Mouse (Mus musculus): ENCODE results near the gene Atat1. TPM values are rescaled to one million over a fixed set of nuclear protein-coding genes. Genes with fewer than 3 reads are reported as not detected.

The Atat1 gene
- total RNA-seq, 2 experiments from 2014 or later, result 6.0 to 10.7 TPM

- peak; percentile 99 for ATAC-seq (replicated peaks; ENCODE audit: poor library complexity)
Observed at GRCm38 (mm10) chr17:35879245-35880057, 30.4 kb downstream of the Atat1 start, which contains the start of gene Dhx16. TSS of gene Dhx16 (plus strand) at chr17:35879819.

- no peak for ATAC-seq (replicated peaks; ENCODE audit: poor library complexity)
Observed at GRCm38 (mm10) chr17:35874721-35875120, 35.2 kb downstream of the Atat1 start.

- peak; percentile 71 for ATAC-seq (replicated peaks; ENCODE audit: poor library complexity)
Observed at GRCm38 (mm10) chr17:35873774-35874519, 35.9 kb downstream of the Atat1 start.

GRCm38 (mm10) chr17:35870884-35871696 lies 38.8 kb downstream of the Atat1 start:
- no peak for ATAC-seq (replicated peaks; ENCODE audit: poor library complexity)

- ATAC-seq (replicated peaks; ENCODE audit: poor library complexity), result peak; percentile 63
Observed at GRCm38 (mm10) chr17:35870151-35870883, 39.6 kb downstream of the Atat1 start.

GRCm38 (mm10) chr17:35869346-35870067 lies 40.4 kb downstream of the Atat1 start:
- no peak for ATAC-seq (replicated peaks; ENCODE audit: poor library complexity)

GRCm38 (mm10) chr17:35868961-35869345 lies 40.9 kb downstream of the Atat1 start:
- ATAC-seq (replicated peaks; ENCODE audit: poor library complexity), result no peak

- ATAC-seq (replicated peaks; ENCODE audit: poor library complexity), result no peak
Observed at GRCm38 (mm10) chr17:35868165-35868820, 41.6 kb downstream of the Atat1 start.

- ATAC-seq (replicated peaks; ENCODE audit: poor library complexity), result peak; percentile 20; the same call in 1 of the 2 replicates
Observed at GRCm38 (mm10) chr17:35866911-35867890, 42.7 kb downstream of the Atat1 start.

- no peak for ATAC-seq (replicated peaks; ENCODE audit: poor library complexity)
Observed at GRCm38 (mm10) chr17:35866281-35866831, 43.5 kb downstream of the Atat1 start.

GRCm38 (mm10) chr17:35865481-35866280 lies 44.2 kb downstream of the Atat1 start, which contains the start of gene Ppp1r18:
TSS of gene Ppp1r18 (plus strand) at chr17:35865593.
- no peak for ATAC-seq (replicated peaks; ENCODE audit: poor library complexity)

GRCm38 (mm10) chr17:35864832-35865353 lies 45.0 kb downstream of the Atat1 start:
- no peak for ATAC-seq (replicated peaks; ENCODE audit: poor library complexity)

- ATAC-seq (replicated peaks; ENCODE audit: poor library complexity), result peak; percentile 88
Observed at GRCm38 (mm10) chr17:35861198-35861857, 48.5 kb downstream of the Atat1 start, which contains the start of gene Nrm. TSS of gene Nrm (plus strand) at chr17:35861318.

- no peak for ATAC-seq (replicated peaks; ENCODE audit: poor library complexity)
Observed at GRCm38 (mm10) chr17:35860831-35861197, 49.1 kb downstream of the Atat1 start.

- ATAC-seq (replicated peaks; ENCODE audit: poor library complexity), result no peak
Observed at GRCm38 (mm10) chr17:35859835-35860234, 50.0 kb downstream of the Atat1 start.

- ATAC-seq (replicated peaks; ENCODE audit: poor library complexity), result no peak
Observed at GRCm38 (mm10) chr17:35859371-35859770, 50.5 kb downstream of the Atat1 start.
